Mouse (Mus musculus): ENCODE results near the gene 1700109H08Rik. TPM values are rescaled to one million over a fixed set of nuclear protein-coding genes. Genes with fewer than 3 reads are reported as not detected.

Gene 1700109H08Rik
- total and polyA plus RNA-seq, 3 experiments: 1.3 to 3.1 (median 2.0) TPM

DNA sequence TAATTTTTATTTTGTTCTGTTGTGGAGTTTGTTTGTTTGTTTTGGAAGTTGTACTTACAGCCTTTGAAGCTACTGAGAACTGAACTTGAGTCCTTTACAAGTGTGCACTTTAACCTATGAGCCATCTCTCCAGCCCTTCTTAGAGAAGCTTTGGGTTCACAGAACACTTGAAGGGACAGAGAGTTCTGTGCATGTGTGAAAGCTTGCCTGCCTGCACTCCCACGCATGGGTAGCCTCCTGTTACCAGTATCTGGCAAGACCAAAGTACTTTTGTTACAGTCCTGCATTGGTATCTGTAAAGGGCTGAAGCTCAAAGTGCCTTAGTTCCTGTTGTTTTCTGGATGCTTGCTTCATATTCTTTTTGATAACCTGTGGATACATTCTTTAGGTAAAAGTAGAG is 25.1 kb upstream of the 1700109H08Rik start:
- peaks cover 8% of the 10 kb centered on the region for H3K36me3 ChIP-seq (ENCODE audit: control insufficient read depth, insufficient read depth, low read length)
- TF ChIP-seq POLR2A (IDR thresholded peaks at IDR 0.05; ENCODE audit: insufficient read depth, low read depth, low read length) (no peak), CTCF (IDR thresholded peaks at IDR 0.05) (no peak), EP300 (IDR thresholded peaks at IDR 0.05; ENCODE audit: insufficient read depth, low read depth, low read length) (no peak)
- no peak for DNase-seq
- no peak overlapping the region for H3K4me3 ChIP-seq
- no peaks in the 10 kb centered on the region for H3K27me3 ChIP-seq (ENCODE audit: control insufficient read depth, insufficient read depth, low read length)
- intact Hi-C loops (cut with DNase I): no loop called here
- WGBS: 62% methylated on average over 1 of the region's 1 CpGs
- H3K9ac ChIP-seq (ENCODE audit: low read depth, low read length): no peak overlapping the region
- peaks cover 10% of the 10 kb centered on the region for H3K4me1 ChIP-seq (ENCODE audit: control insufficient read depth, insufficient read depth, low read length)
- peaks cover 12% of the 10 kb centered on the region for H3K79me2 ChIP-seq (replicated peaks; ENCODE audit: control insufficient read depth, insufficient read depth, low read length)
- no peak overlapping the region for H3K27ac ChIP-seq

DNA sequence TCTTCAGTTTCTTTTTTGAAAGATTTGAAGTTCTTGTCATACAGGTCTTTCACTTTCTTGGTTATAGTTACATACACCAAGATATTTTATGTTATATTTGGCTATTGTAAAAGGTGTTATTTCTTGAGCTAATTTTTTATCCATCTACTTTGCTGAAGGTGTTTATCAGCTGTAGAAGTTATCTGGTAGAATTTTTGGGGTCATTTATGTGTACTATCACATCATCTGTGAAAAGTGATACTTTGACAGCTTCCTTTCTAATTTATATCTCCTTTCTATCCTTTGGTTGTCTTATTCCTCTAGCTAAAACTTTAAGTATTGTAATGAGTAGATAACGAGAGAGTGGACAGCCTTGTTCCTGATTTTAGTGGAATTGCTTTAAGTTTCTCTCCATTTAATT is 19.9 kb upstream of the 1700109H08Rik start:
- no peak overlapping the region for H3K9ac ChIP-seq (ENCODE audit: low read depth, low read length)
- H3K27me3 ChIP-seq (ENCODE audit: control insufficient read depth, insufficient read depth, low read length): no peaks in the 10 kb centered on the region
- no peak overlapping the region for H3K4me3 ChIP-seq
- no peak overlapping the region for H3K27ac ChIP-seq
- H3K4me1 ChIP-seq (ENCODE audit: control insufficient read depth, insufficient read depth, low read length): no peaks in the 10 kb centered on the region; the same call in 1 of the 2 replicates
- TF ChIP-seq POLR2A (IDR thresholded peaks at IDR 0.05; ENCODE audit: insufficient read depth, low read depth, low read length): no peak
- TF ChIP-seq EP300 (IDR thresholded peaks at IDR 0.05; ENCODE audit: insufficient read depth, low read depth, low read length): no peak
- TF ChIP-seq CTCF (IDR thresholded peaks at IDR 0.05): no peak
- H3K36me3 ChIP-seq (ENCODE audit: control insufficient read depth, insufficient read depth, low read length): peaks cover 11% of the 10 kb centered on the region
- 95% methylated on average over 1 of the region's 1 CpGs for WGBS
- no peak for DNase-seq
- intact Hi-C loops (cut with DNase I): no loop called here
- peaks cover 4% of the 10 kb centered on the region for H3K79me2 ChIP-seq (replicated peaks; ENCODE audit: control insufficient read depth, insufficient read depth, low read length)

DNA sequence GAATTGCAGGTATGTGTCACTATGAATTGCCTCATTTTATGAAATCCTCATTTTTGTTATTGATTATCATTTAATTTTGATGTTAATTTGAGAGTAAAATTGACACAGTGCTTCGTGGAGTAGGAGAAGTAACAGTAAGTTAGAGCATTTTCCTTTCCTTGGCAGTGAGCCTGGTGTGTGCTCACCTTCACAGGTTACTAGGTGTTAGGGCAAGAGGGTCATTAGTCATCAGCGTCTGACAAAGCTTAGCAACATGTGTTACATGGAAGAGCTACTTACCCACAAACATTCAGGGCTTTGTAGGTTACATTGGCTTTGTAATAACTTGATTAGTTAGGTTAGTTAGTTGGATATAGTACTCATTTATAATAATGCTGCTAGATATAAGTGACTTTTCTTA is 17.2 kb upstream of the 1700109H08Rik start:
- intact Hi-C loops (cut with DNase I): no loop called here
- Histone ChIP-seq H3K4me1 (ENCODE audit: control insufficient read depth, insufficient read depth, low read length) (no peaks in the 10 kb centered on the region; the same call in 1 of the 2 replicates), H3K4me3 (no peak overlapping the region), H3K36me3 (ENCODE audit: control insufficient read depth, insufficient read depth, low read length) (peaks cover 11% of the 10 kb centered on the region), H3K27me3 (ENCODE audit: control insufficient read depth, insufficient read depth, low read length) (no peaks in the 10 kb centered on the region), H3K79me2 (replicated peaks; ENCODE audit: control insufficient read depth, insufficient read depth, low read length) (peaks cover 2% of the 10 kb centered on the region), H3K27ac (no peak overlapping the region), H3K9ac (ENCODE audit: low read depth, low read length) (no peak overlapping the region)
- TF ChIP-seq POLR2A (IDR thresholded peaks at IDR 0.05; ENCODE audit: insufficient read depth, low read depth, low read length) (no peak), EP300 (IDR thresholded peaks at IDR 0.05; ENCODE audit: insufficient read depth, low read depth, low read length) (no peak), CTCF (IDR thresholded peaks at IDR 0.05) (no peak)
- no peak for DNase-seq
- 73% methylated on average over 2 of the region's 2 CpGs for WGBS

DNA sequence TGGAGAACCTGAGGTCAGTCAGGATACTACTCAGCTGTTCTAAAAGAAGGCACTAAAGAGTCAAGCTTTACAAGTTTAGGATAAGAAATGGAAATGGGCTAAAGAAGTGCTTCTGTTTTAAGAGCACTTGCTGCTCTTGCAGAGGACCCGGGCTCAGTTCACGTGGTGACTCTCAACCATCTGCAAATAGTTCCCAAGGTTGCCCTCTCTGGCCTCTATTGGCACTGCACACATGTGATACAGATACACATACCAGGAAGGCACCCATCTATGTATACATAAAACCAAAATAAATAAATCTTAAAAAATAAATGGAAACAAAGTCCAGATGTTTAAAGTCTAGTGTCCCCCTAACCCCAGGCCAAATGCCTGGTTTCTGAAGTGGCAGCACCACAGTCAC is 3.5 kb downstream of the 1700109H08Rik start:
- Histone ChIP-seq H3K27ac (no peak overlapping the region), H3K36me3 (ENCODE audit: control insufficient read depth, insufficient read depth, low read length) (no peaks in the 10 kb centered on the region; the same call in 1 of the 2 replicates), H3K79me2 (replicated peaks; ENCODE audit: control insufficient read depth, insufficient read depth, low read length) (no peaks in the 10 kb centered on the region), H3K4me3 (no peak overlapping the region), H3K9ac (ENCODE audit: low read depth, low read length) (no peak overlapping the region), H3K4me1 (ENCODE audit: control insufficient read depth, insufficient read depth, low read length) (no peaks in the 10 kb centered on the region), H3K27me3 (ENCODE audit: control insufficient read depth, insufficient read depth, low read length) (no peaks in the 10 kb centered on the region)
- WGBS: 92% methylated on average over 2 of the region's 2 CpGs
- intact Hi-C loops (cut with DNase I): no loop called here
- no peak for DNase-seq
- TF ChIP-seq EP300 (IDR thresholded peaks at IDR 0.05; ENCODE audit: insufficient read depth, low read depth, low read length): no peak
- TF ChIP-seq CTCF (IDR thresholded peaks at IDR 0.05): no peak
- TF ChIP-seq POLR2A (IDR thresholded peaks at IDR 0.05; ENCODE audit: insufficient read depth, low read depth, low read length): no peak

DNA sequence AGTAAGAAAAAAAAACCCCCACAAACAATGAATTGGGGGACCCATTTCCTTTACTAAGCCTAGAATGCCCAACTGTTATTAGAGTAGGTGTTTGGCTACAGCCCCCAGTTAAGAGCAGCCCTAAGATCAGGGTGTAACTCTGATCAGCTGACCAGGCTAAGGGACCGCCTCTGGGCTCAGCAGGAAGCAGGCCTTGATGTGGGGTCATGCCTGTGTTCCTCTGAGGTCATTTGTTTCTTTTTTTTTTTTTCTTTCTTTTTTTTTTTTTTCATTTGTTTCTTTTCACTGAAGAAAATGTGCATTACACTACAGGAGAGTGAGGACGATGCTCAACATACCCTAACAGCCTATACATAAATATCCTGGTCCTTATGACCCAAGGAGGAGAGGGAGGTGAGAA is 6.6 kb downstream of the 1700109H08Rik start:
- intact Hi-C loops (cut with DNase I): no loop called here
- TF ChIP-seq EP300 (IDR thresholded peaks at IDR 0.05; ENCODE audit: insufficient read depth, low read depth, low read length) (no peak), CTCF (IDR thresholded peaks at IDR 0.05) (no peak), POLR2A (IDR thresholded peaks at IDR 0.05; ENCODE audit: insufficient read depth, low read depth, low read length) (no peak)
- no peak overlapping the region for H3K4me3 ChIP-seq
- DNase-seq: no peak
- no peaks in the 10 kb centered on the region for H3K79me2 ChIP-seq (replicated peaks; ENCODE audit: control insufficient read depth, insufficient read depth, low read length)
- no peaks in the 10 kb centered on the region for H3K27me3 ChIP-seq (ENCODE audit: control insufficient read depth, insufficient read depth, low read length)
- H3K36me3 ChIP-seq (ENCODE audit: control insufficient read depth, insufficient read depth, low read length): no peaks in the 10 kb centered on the region; the same call in 1 of the 2 replicates
- no peaks in the 10 kb centered on the region for H3K4me1 ChIP-seq (ENCODE audit: control insufficient read depth, insufficient read depth, low read length)
- H3K9ac ChIP-seq (ENCODE audit: low read depth, low read length): no peak overlapping the region
- no peak overlapping the region for H3K27ac ChIP-seq
- WGBS: 95% methylated on average over 2 of the region's 2 CpGs

DNA sequence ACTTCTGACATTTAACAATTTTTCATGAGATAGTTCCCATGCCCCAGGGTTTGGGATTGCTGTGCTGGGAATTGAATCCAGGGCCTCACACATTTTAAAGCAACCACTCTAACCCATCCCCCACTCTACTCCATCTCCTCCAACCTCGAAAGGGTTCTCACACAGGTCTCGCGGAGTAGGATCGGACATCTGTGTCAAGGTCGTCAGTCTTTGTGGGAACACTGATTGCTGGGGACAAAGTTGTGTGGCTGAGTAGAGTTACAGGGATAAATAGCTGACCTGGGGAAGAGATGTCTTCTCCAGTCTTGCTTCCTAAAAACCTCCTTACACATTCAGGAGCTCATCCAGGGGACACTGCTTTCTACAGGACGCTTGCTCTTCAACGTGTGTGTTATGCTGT is 7.7 kb downstream of the 1700109H08Rik start:
- 94% methylated on average over 7 of the region's 7 CpGs for WGBS
- no peak overlapping the region for H3K27ac ChIP-seq
- DNase-seq: no peak
- H3K4me1 ChIP-seq (ENCODE audit: control insufficient read depth, insufficient read depth, low read length): no peaks in the 10 kb centered on the region
- no peaks in the 10 kb centered on the region for H3K79me2 ChIP-seq (replicated peaks; ENCODE audit: control insufficient read depth, insufficient read depth, low read length)
- intact Hi-C loops (cut with DNase I): no loop called here
- TF ChIP-seq POLR2A (IDR thresholded peaks at IDR 0.05; ENCODE audit: insufficient read depth, low read depth, low read length) (no peak), EP300 (IDR thresholded peaks at IDR 0.05; ENCODE audit: insufficient read depth, low read depth, low read length) (no peak), CTCF (IDR thresholded peaks at IDR 0.05) (no peak)
- no peaks in the 10 kb centered on the region for H3K27me3 ChIP-seq (ENCODE audit: control insufficient read depth, insufficient read depth, low read length)
- H3K36me3 ChIP-seq (ENCODE audit: control insufficient read depth, insufficient read depth, low read length): no peaks in the 10 kb centered on the region; the same call in 1 of the 2 replicates
- no peak overlapping the region for H3K4me3 ChIP-seq
- H3K9ac ChIP-seq (ENCODE audit: low read depth, low read length): no peak overlapping the region
